Mouse (Mus musculus) brain, adult 2 months (tissue): ENCODE data around the gene Ppp1r12c.
"Not testable (repeated sequence)": the region's sequence is repeated elsewhere in the genome, so short reads cannot be mapped to it uniquely, and the experiment has no call there.

Experiments
- DNase-seq: peaks from one replicate; pipeline ENCODE4 v3.0.0; 2011; ENCODE audit warnings: low read depth, low spot score

Ppp1r12c gene

DNA sequence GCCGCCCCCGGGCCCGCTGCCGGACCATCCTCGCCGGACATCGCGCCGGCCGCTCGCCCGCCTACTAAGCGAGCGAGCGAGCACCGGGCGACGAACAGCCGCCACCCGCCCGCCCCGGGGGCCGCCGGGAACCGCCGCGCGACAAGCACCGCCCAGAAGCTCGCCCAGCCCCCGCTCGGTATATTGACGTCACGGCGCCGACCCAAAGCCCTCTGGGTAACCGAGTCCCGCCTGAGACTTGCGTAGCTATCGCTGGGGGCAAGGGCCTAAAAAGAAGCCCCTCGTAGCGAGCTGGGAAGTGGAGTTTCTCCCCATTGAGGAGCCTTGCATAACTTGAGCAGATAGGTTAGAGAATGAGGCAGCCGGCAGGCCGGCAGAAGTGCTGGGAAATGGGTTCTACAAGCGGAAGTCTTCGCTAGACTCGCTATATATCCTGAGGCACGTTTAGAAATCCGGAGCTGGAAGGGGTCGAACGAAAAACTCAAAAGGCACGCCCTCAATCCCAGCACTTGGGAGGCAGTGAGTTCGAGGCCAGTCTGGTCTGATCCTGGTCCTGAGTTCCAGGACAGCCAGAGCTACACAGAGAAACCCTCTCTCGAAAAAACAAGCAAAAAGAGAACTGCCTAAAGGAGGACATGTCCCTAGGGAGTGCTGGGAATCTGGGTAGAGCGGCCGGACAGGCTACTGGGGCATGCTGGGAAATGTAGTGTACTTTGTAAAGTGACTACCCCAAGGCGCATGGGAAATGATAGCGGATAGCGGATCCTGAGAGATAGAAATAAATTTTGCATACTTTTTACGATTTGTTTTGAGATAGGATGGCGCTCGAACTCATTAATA lies at the start of gene Ppp1r12c:
TSS of gene Ppp1r12c (minus strand) at position 123 of the 840 bp plus-strand sequence.
- peak; percentile 98 for DNase-seq

- DNase-seq = peak; percentile 84
These were observed 45.8 kb upstream of the Ppp1r12c start, which contains the start of gene Syt5 for GRCm38 (mm10) chr7:4547221-4547641. TSS of gene Syt5 (minus strand) at chr7:4547541.

DNA sequence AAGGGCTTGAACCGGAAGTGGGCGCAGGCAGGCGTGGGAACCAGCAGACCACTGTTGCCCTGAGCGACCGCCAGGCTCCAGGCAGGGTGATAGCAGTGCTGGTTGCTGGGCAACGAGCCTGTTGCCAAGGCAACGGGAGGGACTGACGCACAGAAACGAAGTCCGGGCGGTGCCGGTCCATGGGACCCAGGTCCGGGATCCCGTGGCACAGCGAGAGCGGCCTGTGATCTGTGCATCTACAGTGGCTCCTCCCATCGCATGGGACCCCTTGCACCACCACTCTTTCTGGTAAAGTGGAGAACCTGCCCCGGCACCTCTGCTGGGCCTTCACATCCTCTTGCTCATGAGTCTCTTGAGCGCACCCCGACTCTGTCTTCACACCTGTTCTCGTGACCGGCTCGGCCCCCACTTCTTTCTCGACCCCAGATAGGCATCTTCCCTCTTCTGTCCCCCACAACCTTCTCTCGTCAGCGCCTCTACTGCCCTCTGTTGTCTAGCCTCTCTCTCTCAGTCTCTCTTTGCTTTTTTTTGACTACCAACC lies 45.2 kb upstream of the Ppp1r12c start:
- peak; percentile 97 for DNase-seq

DNA sequence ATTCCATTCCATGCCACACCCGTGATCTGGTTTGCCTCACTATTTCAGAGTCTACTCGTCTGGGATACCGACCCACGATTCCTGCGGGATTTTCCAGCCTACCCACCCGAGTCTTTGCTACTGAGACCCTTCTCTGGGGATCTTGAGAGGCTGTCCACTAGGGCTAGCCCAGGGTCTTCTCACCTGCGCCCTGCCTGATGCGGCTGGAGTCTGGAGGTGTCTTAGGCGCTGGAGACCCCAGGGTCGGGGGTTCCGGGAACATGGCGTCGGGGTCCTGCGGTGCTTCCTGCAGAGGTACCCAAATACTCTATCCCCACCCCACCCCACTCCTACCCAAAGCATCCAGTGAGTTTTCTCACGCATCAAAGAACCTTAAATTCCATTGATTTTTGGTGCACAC lies 44.6 kb upstream of the Ppp1r12c start:
- peak; percentile 33 for DNase-seq

GRCm38 (mm10) chr7:4542013-4542412 lies 40.5 kb upstream of the Ppp1r12c start:
- no peak for DNase-seq

DNA sequence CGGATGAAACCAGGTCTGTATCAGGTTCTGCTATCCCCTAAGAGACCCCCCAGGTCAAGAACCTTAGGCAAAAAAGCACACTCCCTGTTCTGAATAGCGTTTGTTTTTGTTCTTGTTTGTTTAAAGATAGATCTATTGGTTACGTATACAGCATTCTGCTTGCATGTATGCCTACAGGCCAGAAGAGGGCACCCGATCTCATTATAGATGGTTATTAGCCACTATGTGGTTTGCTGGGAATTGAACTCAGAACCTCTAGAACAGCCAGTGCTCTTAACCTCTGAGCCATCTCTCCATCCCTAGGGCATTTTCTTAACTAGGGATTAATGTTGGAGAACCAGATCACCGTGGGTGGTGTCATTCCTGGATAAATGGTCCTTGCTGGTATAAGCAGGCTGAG lies 39.9 kb upstream of the Ppp1r12c start:
- DNase-seq = no peak

- DNase-seq = no peak
These were observed 37.5 kb upstream of the Ppp1r12c start for GRCm38 (mm10) chr7:4539019-4539418.

DNA sequence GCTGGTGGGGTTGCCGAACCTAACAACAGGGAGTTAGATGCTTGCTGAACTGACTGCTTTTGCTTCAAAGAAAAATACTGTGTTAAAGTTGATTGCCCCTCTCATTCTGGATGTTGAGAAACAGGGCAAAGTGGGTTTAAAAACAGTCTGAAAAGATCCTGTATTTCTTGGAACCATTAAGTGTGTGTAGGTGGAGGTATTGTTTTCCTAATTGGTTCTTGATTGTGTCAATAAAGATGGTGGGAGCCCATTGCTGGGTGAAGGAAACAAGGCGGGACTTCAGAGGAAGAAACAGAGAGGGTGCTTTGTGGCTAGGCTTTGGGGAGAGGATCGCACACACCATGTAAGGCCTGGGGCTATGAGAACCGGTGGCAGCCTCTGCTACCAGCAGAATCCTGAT lies 35.7 kb upstream of the Ppp1r12c start:
- DNase-seq = no peak

DNA sequence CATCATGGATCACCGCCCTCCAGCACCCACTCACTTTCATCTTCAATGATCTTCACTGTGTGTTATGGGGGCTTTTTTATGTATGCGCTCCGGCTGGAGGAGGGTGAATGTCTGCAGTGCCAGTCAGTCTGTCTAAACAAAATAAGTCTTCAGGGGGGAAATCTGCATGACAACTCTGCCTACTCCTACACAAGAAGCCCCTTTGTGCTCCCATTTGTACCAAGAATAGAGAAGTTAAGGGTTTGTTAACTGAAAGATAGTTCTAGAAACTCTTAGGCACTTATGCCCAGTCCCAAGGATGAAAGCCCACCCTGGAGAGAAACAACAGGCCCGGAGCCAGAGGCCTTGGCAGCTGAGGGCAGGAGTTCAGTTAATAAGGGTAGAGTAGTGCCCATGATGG lies 34.9 kb upstream of the Ppp1r12c start:
- DNase-seq = no peak

GRCm38 (mm10) chr7:4532005-4532729 lies 30.7 kb upstream of the Ppp1r12c start, which contains the start of gene Dnaaf3:
TSS of gene Dnaaf3 (minus strand) at chr7:4532453.
- DNase-seq = peak; percentile 62

DNA sequence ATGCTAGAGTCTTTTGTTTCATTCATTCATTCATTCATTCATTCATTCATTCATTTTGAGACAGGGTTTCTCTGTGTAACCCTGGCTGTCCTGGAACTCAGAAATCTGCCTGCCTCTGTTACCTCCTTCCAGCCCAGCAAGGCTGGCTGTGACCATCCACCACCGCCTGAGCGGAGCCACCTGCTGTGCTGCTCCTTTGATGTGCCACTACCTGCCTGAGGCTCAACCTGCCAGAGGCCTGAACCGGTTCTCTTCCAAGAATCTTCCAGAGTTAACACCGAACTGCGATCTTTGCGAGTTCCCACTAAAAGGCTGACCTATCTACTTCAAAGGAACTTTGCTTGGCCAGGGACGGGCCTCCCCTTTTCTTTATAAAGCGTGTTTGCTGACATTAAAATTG lies 28.7 kb upstream of the Ppp1r12c start:
- not testable (repeated sequence) for DNase-seq

GRCm38 (mm10) chr7:4527302-4527689 lies 25.8 kb upstream of the Ppp1r12c start:
- no peak for DNase-seq

GRCm38 (mm10) chr7:4526341-4527301 lies 25.1 kb upstream of the Ppp1r12c start:
- peak; percentile 95 for DNase-seq

DNA sequence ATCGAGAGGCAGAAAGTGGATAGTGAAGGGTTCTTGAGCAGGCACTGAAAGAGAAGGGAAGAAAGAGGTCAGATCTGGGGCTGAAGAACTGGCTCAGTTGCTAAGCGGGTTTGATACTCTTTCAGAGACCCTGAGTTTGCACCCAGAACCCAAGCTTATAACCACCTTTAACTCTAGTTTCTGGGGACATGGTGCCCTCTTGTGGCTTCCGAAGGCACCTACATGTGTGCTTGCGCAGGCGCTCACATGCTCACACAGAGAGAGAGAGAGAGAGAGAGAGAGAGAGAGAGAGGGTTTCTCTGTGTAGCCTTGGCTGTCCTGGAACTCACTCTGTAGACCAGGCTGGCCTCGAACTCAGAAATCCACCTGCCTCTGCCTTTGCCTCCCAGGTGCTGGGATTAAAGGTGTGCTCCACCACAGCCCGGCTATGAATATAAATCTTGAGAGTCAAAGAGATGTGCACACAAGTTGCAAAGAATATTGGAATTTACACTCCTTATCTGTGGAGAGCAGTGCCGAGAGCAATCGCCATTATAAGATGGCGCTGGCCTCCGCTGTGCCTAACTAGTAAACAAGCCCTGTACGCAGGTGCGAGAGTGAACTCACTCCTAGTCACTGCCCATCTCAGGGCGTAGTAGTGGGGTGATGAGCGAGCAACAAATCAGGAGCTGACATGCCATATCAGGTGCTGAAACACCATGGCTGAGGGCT lies 22.9 kb upstream of the Ppp1r12c start, which contains the start of gene Tnni3:
TSS of gene Tnni3 (minus strand) at position 18 of the 711 bp plus-strand sequence.
- DNase-seq = peak; percentile 85

GRCm38 (mm10) chr7:4523205-4524130 lies 22.0 kb upstream of the Ppp1r12c start:
- DNase-seq = no peak

GRCm38 (mm10) chr7:4522292-4522691 lies 20.8 kb upstream of the Ppp1r12c start:
- no peak for DNase-seq

DNA sequence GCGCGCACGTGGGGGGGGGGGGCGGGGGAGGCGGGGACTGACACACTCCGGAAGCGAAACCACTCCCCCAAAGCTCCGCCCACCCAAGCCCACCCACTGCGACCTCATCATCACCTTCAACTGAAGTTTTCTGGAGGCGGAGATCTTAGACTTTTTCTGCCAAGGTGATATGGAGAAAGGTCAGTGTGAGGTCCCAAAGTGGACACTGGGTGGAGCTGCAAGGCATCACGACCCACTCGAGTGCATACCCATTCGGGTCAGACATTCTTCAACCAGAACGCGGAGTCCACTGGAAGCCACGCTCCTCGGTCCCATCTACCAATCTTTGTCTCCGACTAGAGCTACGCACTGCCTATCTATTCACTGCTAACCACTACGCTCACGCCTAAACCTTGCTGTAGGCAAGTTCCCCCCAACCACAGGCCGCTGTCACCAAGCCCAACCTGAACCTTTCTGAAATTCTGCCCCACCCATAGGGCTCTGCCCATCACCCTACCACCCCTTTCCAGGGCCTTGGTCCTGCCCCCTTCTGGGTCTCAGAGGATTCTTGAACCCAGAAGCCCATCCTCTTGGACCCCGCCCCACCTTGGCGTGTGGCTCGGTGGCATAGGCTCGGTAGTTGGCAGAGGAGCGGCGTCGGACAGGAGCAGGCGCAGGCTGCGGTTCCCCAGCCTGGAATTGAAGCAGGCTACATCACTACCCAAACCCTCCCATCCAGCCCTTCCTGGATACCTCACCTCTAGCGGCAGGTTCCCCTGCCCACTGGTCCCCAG lies 19.9 kb upstream of the Ppp1r12c start:
- no peak for DNase-seq

- DNase-seq = no peak
These were observed 17.0 kb upstream of the Ppp1r12c start for GRCm38 (mm10) chr7:4518487-4518886.
